Mouse (Mus musculus): Measurements from ENCODE around the gene Jsrp1. TPM values are rescaled to one million over a fixed set of nuclear protein-coding genes. Genes with fewer than 3 reads are reported as not detected.
A peak's percentile ranks its signal among the peaks of the same experiment; 100 is the strongest.

The Jsrp1 gene
- 0.83 and 1.7 TPM in 2 replicates for polyA plus RNA-seq (2016; fragmentation: Nextera tagmentation; extraction: Ambion mirVana)

GRCm38 (mm10) chr10:80813366-80813765 is at the start of gene Jsrp1:
Gene Jsrp1, minus strand, starts transcription at chr10:80813498.
- Histone ChIP-seq H3K4me1 (peaks cover 14% of the 10 kb centered on the region), H3K36me3 (no peaks in the 10 kb centered on the region), H3K27me3 (peaks cover 38% of the 10 kb centered on the region), H3K9me3 (replicated peaks) (no peaks in the 10 kb centered on the region), H3K4me2 (replicated peaks) (no peak within 1 kb of the TSS), H3K9ac (no peak within 1 kb of the TSS), H3K27ac (no peak within 1 kb of the TSS), H3K4me3 (no peak within 1 kb of the TSS)
- 83% methylated on average over 4 of the region's 4 CpGs for WGBS
- no peak for ATAC-seq (ENCODE audit: low FRiP score)

- no peak for ATAC-seq (ENCODE audit: low FRiP score)
- Histone ChIP-seq H3K36me3 (peaks cover 56% of the 10 kb centered on the region), H3K9ac (no peak overlapping the region), H3K4me3 (no peak overlapping the region), H3K9me3 (replicated peaks) (no peaks in the 10 kb centered on the region), H3K4me2 (replicated peaks) (no peak overlapping the region), H3K4me1 (peaks cover 13% of the 10 kb centered on the region), H3K27ac (no peak overlapping the region), H3K27me3 (no peaks in the 10 kb centered on the region)
- WGBS: 90% methylated on average over 5 of the region's 5 CpGs
Observed at GRCm38 (mm10) chr10:80862305-80862704, 49.0 kb upstream of the Jsrp1 start.

GRCm38 (mm10) chr10:80858350-80858935 is 45.1 kb upstream of the Jsrp1 start:
- no peak for ATAC-seq (ENCODE audit: low FRiP score)
- 0 out of 2 replicates have a peak overlapping the region, but pooled peaks have one; percentile 88 for H3K4me2 ChIP-seq (replicated peaks)
- H3K4me1 ChIP-seq: peaks cover 40% of the 10 kb centered on the region
- H3K36me3 ChIP-seq: peaks cover 24% of the 10 kb centered on the region
- H3K9me3 ChIP-seq (replicated peaks): no peaks in the 10 kb centered on the region
- H3K27me3 ChIP-seq: no peaks in the 10 kb centered on the region; the same call in 1 of the 2 replicates
- no peak overlapping the region for H3K4me3 ChIP-seq
- no peak overlapping the region for H3K27ac ChIP-seq
- whole genome bisulfite sequencing: 83% methylated on average over 7 of the region's 7 CpGs
- H3K9ac ChIP-seq: peak overlapping the region; percentile 28

- 64% methylated on average over 3 of the region's 3 CpGs for WGBS
- peak overlapping the region; percentile 37; the same call in 1 of the 2 replicates for H3K27ac ChIP-seq
- H3K9me3 ChIP-seq (replicated peaks): no peaks in the 10 kb centered on the region
- peak overlapping the region; percentile 28 for H3K9ac ChIP-seq
- no peaks in the 10 kb centered on the region; the same call in 1 of the 2 replicates for H3K27me3 ChIP-seq
- H3K4me3 ChIP-seq: no peak overlapping the region; the same call in 1 of the 2 replicates
- H3K4me2 ChIP-seq (replicated peaks): peak overlapping the region; percentile 88; the same call in 1 of the 2 replicates
- H3K36me3 ChIP-seq: peaks cover 23% of the 10 kb centered on the region
- ATAC-seq (ENCODE audit: low FRiP score): no peak
- H3K4me1 ChIP-seq: peaks cover 40% of the 10 kb centered on the region
Observed at GRCm38 (mm10) chr10:80857848-80858247, 44.5 kb upstream of the Jsrp1 start.

- H3K9me3 ChIP-seq (replicated peaks): no peaks in the 10 kb centered on the region
- 42% methylated on average over 8 of the region's 8 CpGs for WGBS
- H3K4me3 ChIP-seq: no peak overlapping the region
- peak overlapping the region; percentile 28; the same call in 1 of the 2 replicates for H3K9ac ChIP-seq
- peaks cover 22% of the 10 kb centered on the region for H3K36me3 ChIP-seq
- peaks cover 40% of the 10 kb centered on the region for H3K4me1 ChIP-seq
- no peak for ATAC-seq (ENCODE audit: low FRiP score)
- peak overlapping the region; percentile 37; the same call in 1 of the 2 replicates for H3K27ac ChIP-seq
- no peaks in the 10 kb centered on the region; the same call in 1 of the 2 replicates for H3K27me3 ChIP-seq
- H3K4me2 ChIP-seq (replicated peaks): peak overlapping the region; percentile 88; the same call in 1 of the 2 replicates
Observed at GRCm38 (mm10) chr10:80857386-80857785, 44.1 kb upstream of the Jsrp1 start.

- Histone ChIP-seq H3K4me1 (peaks cover 40% of the 10 kb centered on the region), H3K27ac (peak overlapping the region; percentile 37; the same call in 1 of the 2 replicates), H3K4me2 (replicated peaks) (peak overlapping the region; percentile 88; the same call in 1 of the 2 replicates), H3K4me3 (no peak overlapping the region), H3K9me3 (replicated peaks) (no peaks in the 10 kb centered on the region), H3K36me3 (peaks cover 22% of the 10 kb centered on the region), H3K9ac (peak overlapping the region; percentile 28; the same call in 1 of the 2 replicates), H3K27me3 (no peaks in the 10 kb centered on the region; the same call in 1 of the 2 replicates)
- no peak for ATAC-seq (ENCODE audit: low FRiP score)
- 75% methylated on average over 5 of the region's 5 CpGs for WGBS
Observed at GRCm38 (mm10) chr10:80856908-80857307, 43.6 kb upstream of the Jsrp1 start.

- Histone ChIP-seq H3K4me3 (peak overlapping the region; percentile 79), H3K27me3 (no peaks in the 10 kb centered on the region; the same call in 1 of the 2 replicates), H3K36me3 (peaks cover 23% of the 10 kb centered on the region), H3K4me1 (peaks cover 40% of the 10 kb centered on the region), H3K4me2 (replicated peaks) (peak overlapping the region; percentile 88), H3K9me3 (replicated peaks) (no peaks in the 10 kb centered on the region), H3K9ac (peak overlapping the region; percentile 86), H3K27ac (no peak overlapping the region)
- no peak for ATAC-seq (ENCODE audit: low FRiP score)
- WGBS: 70% methylated on average over 3 of the region's 3 CpGs
Observed at GRCm38 (mm10) chr10:80856267-80856666, 43.0 kb upstream of the Jsrp1 start.

GRCm38 (mm10) chr10:80855749-80856073 is 42.4 kb upstream of the Jsrp1 start:
- Histone ChIP-seq H3K4me2 (replicated peaks) (peak overlapping the region; percentile 88), H3K4me1 (peaks cover 40% of the 10 kb centered on the region), H3K9me3 (replicated peaks) (no peaks in the 10 kb centered on the region), H3K9ac (peak overlapping the region; percentile 86), H3K27me3 (no peaks in the 10 kb centered on the region; the same call in 1 of the 2 replicates), H3K27ac (no peak overlapping the region), H3K4me3 (peak overlapping the region; percentile 79), H3K36me3 (peaks cover 25% of the 10 kb centered on the region)
- ATAC-seq (ENCODE audit: low FRiP score): no peak
- WGBS: 16% methylated on average over 11 of the region's 11 CpGs

GRCm38 (mm10) chr10:80854913-80855748 is 41.8 kb upstream of the Jsrp1 start, which contains the start of the genes Lsm7 and Sppl2b:
Gene Lsm7, minus strand, starts transcription at chr10:80855209.
Gene Sppl2b, plus strand, starts transcription at chr10:80855275.
- H3K9me3 ChIP-seq (replicated peaks): no peaks in the 10 kb centered on the region
- under 1% methylated on average over 79 of the region's 81 CpGs for WGBS
- ATAC-seq (ENCODE audit: low FRiP score): peak; percentile 76
- no peaks in the 10 kb centered on the region; the same call in 1 of the 2 replicates for H3K27me3 ChIP-seq
- peak within 1 kb of the TSS; percentile 88 for H3K4me2 ChIP-seq (replicated peaks)
- peak within 1 kb of the TSS; percentile 79 for H3K4me3 ChIP-seq
- H3K36me3 ChIP-seq: peaks cover 25% of the 10 kb centered on the region
- H3K27ac ChIP-seq: peak within 1 kb of the TSS; percentile 32
- peaks cover 40% of the 10 kb centered on the region for H3K4me1 ChIP-seq
- peak within 1 kb of the TSS; percentile 86 for H3K9ac ChIP-seq

- H3K27ac ChIP-seq: no peak overlapping the region
- no peak for ATAC-seq (ENCODE audit: low FRiP score)
- peaks cover 5% of the 10 kb centered on the region for H3K4me1 ChIP-seq
- no peaks in the 10 kb centered on the region for H3K9me3 ChIP-seq (replicated peaks)
- H3K4me2 ChIP-seq (replicated peaks): no peak overlapping the region
- H3K4me3 ChIP-seq: no peak overlapping the region
- H3K27me3 ChIP-seq: peaks cover 28% of the 10 kb centered on the region
- H3K36me3 ChIP-seq: peaks cover 24% of the 10 kb centered on the region
- WGBS: 12% methylated on average over 10 of the region's 10 CpGs
- H3K9ac ChIP-seq: no peak overlapping the region
Observed at GRCm38 (mm10) chr10:80848571-80848970, 35.3 kb upstream of the Jsrp1 start.

GRCm38 (mm10) chr10:80845732-80846131 is 32.4 kb upstream of the Jsrp1 start:
- no peak overlapping the region for H3K9ac ChIP-seq
- peaks cover 53% of the 10 kb centered on the region for H3K27me3 ChIP-seq
- no peak for ATAC-seq (ENCODE audit: low FRiP score)
- H3K36me3 ChIP-seq: no peaks in the 10 kb centered on the region
- H3K27ac ChIP-seq: no peak overlapping the region
- no peak overlapping the region for H3K4me3 ChIP-seq
- no peaks in the 10 kb centered on the region for H3K9me3 ChIP-seq (replicated peaks)
- peaks cover 13% of the 10 kb centered on the region for H3K4me1 ChIP-seq
- H3K4me2 ChIP-seq (replicated peaks): no peak overlapping the region
- WGBS: 80% methylated on average over 11 of the region's 12 CpGs

- peaks cover 13% of the 10 kb centered on the region for H3K4me1 ChIP-seq
Observed at GRCm38 (mm10) chr10:80845055-80845693, 31.9 kb upstream of the Jsrp1 start.

More at GRCm38 (mm10) chr10:80845055-80845693, 31.9 kb upstream of the Jsrp1 start:
- no peak for ATAC-seq (ENCODE audit: low FRiP score)
- Histone ChIP-seq H3K9me3 (replicated peaks) (no peaks in the 10 kb centered on the region), H3K27me3 (peaks cover 54% of the 10 kb centered on the region), H3K36me3 (no peaks in the 10 kb centered on the region), H3K4me3 (no peak overlapping the region), H3K9ac (no peak overlapping the region), H3K4me2 (replicated peaks) (no peak overlapping the region), H3K27ac (no peak overlapping the region)
- WGBS: 64% methylated on average over 8 of the region's 8 CpGs

All from hindbrain, embryonic 12.5 days (tissue).